Mouse (Mus musculus) erythroblast, embryonic 14.5 days (primary cell): ENCODE results near the gene Cnot11. TPM values are rescaled to one million over a fixed set of nuclear protein-coding genes. Genes with fewer than 3 reads are reported as not detected.
"Not testable (repeated sequence)": the region's sequence is repeated elsewhere in the genome, so short reads cannot be mapped to it uniquely, and the experiment has no call there.

ENCODE experiments used
- H3K27me3 ChIP-seq: 2 replicates; pipeline ENCODE4 v1.6.1; 2012; ENCODE audit warnings: inconsistent platforms; ENCODE audit not compliant: control insufficient read depth
- H3K36me3 ChIP-seq: 2 replicates; pipeline ENCODE4 v1.6.1; 2012; ENCODE audit warnings: mild to moderate bottlenecking, inconsistent platforms; ENCODE audit not compliant: control insufficient read depth
- H3K4me1 ChIP-seq: 2 replicates; pipeline ENCODE4 v1.6.1; 2012; ENCODE audit warnings: inconsistent platforms; ENCODE audit not compliant: control insufficient read depth
- H3K4me3 ChIP-seq: replicated peaks from 2 replicates; pipeline ENCODE3; 2012; ENCODE audit warnings: moderate library complexity, mild to moderate bottlenecking, inconsistent platforms
- H3K9me3 ChIP-seq: 2 replicates; pipeline ENCODE4 v1.6.1; 2012; ENCODE audit warnings: low read length, inconsistent platforms, mixed read lengths; ENCODE audit not compliant: control insufficient read depth
- GATA1 ChIP-seq: IDR thresholded peaks from 2 replicates; pipeline ENCODE4 v1.6.1; 2012; ENCODE audit warnings: low read length, inconsistent platforms, mixed read lengths
- TAL1 ChIP-seq: IDR thresholded peaks from 3 replicates; pipeline ENCODE4 v1.6.1; 2012; ENCODE audit warnings: low read length, inconsistent platforms, mixed read lengths
- polyA plus RNA-seq: library from polyadenylated mRNA; stranded (reverse); fragments of >175 nt; gene quantifications from 2 replicates; pipeline ENCODE4 v1.2.3, GENCODE M21; 2012

Cnot11 gene
- polyA plus RNA-seq, 1 experiment = 3.7 TPM

- TF ChIP-seq GATA1 (no peak), TAL1 (no peak)
Measured at GRCm38 (mm10) chr1:39590193-39590592, 55.4 kb downstream of the Cnot11 start.

DNA sequence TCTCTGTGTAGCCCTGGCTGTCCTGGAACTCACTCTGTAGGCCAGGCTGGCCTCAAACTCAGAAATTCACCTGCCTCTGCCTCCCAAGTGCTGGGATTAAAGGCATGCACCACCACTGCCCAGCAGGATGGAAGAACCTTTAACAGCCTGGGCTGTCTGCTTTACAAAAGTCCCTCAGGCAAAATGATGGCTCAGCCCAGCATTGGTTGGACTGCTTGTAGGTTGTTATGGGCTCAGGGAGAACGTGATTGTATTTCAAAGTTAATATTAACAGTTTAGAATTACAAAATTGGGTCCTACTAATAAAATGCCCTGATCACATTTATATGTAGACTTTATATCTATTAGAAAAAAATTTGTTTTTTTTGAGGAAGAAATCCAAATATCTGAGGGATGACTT is 56.8 kb downstream of the Cnot11 start:
- H3K4me3 ChIP-seq, H3K27me3 ChIP-seq, H3K4me1 ChIP-seq, H3K9me3 ChIP-seq, H3K36me3 ChIP-seq: not testable (repeated sequence)

More at GRCm38 (mm10) chr1:39590193-39590592, 55.4 kb downstream of the Cnot11 start:
- Histone ChIP-seq H3K4me1 (no peaks in the 10 kb centered on the region), H3K4me3 (no peak overlapping the region), H3K27me3 (no peaks in the 10 kb centered on the region), H3K9me3 (no peaks in the 10 kb centered on the region), H3K36me3 (no peaks in the 10 kb centered on the region)

DNA sequence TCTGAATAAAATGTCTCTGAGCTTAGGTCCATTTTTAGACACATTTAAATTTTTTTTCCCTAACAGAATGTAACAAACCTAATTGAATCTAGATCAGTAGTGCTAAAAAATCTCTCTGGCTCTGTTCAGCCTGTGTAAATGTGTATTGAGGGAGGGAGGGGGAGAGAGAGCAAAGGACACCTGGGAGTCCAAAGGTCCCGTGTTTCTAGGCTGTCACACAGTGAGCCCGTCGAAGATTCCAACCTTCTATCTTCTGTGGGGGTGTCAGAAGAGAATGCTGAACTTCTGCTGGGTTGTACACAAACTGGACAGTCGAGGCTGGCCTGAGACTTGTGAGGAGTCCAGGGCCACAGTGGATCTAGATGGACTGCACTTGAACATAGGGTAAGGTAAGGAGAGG is 57.3 kb downstream of the Cnot11 start:
- Histone ChIP-seq H3K4me1 (no peaks in the 10 kb centered on the region), H3K4me3 (no peak overlapping the region), H3K36me3 (no peaks in the 10 kb centered on the region), H3K9me3 (no peaks in the 10 kb centered on the region), H3K27me3 (no peaks in the 10 kb centered on the region)
- no peak for TF ChIP-seq GATA1
- no peak for TF ChIP-seq TAL1

DNA sequence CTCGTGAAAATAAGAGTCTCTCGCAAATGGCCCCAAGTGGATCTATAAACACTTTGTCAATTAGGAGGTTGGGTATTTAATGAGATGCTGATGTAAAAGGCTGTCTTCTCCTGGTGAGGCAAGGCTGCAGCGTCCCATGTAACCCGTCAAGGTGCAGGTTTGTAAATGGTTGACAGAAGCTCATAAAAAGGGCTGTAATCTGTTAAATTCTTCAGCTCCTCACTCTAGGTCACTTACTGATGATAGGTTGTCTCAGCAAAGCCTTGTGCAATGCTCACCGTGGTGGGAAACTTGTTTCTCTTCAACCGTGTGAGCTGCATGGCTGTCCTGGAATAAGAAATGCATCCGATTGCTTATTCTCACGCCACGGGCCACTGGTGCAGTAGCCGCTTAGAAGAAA is 59.0 kb downstream of the Cnot11 start:
- Histone ChIP-seq H3K4me1 (no peaks in the 10 kb centered on the region), H3K9me3 (no peaks in the 10 kb centered on the region), H3K4me3 (no peak overlapping the region), H3K27me3 (no peaks in the 10 kb centered on the region), H3K36me3 (no peaks in the 10 kb centered on the region)
- no peak for TF ChIP-seq TAL1
- no peak for TF ChIP-seq GATA1

Other genes with a start within 250 kb of the Cnot11 start
- gene Rpl31, start 167.2 kb upstream of the Cnot11 start, polyA plus RNA-seq = 18.9 and 23.5 TPM in 2 replicates
- 0.01 and 0.08 TPM in 2 replicates for gene Tbc1d8, start 56.2 kb upstream of the Cnot11 start, polyA plus RNA-seq
- gene Rnf149, start 42.4 kb downstream of the Cnot11 start, polyA plus RNA-seq = 0.67 and 1.2 TPM in 2 replicates
- not detected in 2 replicates for gene Creg2, start 116.5 kb downstream of the Cnot11 start, polyA plus RNA-seq
- 0.04 and 0.05 TPM in 2 replicates for gene Rfx8, start 186.0 kb downstream of the Cnot11 start, polyA plus RNA-seq